Mouse (Mus musculus) activated CD4-positive, CD25-positive, alpha-beta regulatory T cell, adult 4 months (primary cell): ENCODE data around the gene Tspan12. TPM values are rescaled to one million over a fixed set of nuclear protein-coding genes. Genes with fewer than 3 reads are reported as not detected.
"Not testable (repeated sequence)": the region's sequence is repeated elsewhere in the genome, so short reads cannot be mapped to it uniquely, and the experiment has no call there.

Experiments
- ATAC-seq: one replicate; pipeline ENCODE4 v1.8.0; 2017
- polyA plus RNA-seq, 2 experiments: library from polyadenylated mRNA; unstranded; fragments of 100-300 nt; shearing (Covaris generic); gene quantifications; one replicate each; pipeline ENCODE4 v1.2.1; 2017

The Tspan12 gene
- polyA plus RNA-seq: not detected

GRCm38 (mm10) chr6:21852344-21852785 is at the start of gene Tspan12:
Gene Tspan12 (minus strand): TSS chr6:21852515.
- ATAC-seq: no peak

GRCm38 (mm10) chr6:21894451-21894850 is 42.1 kb upstream of the Tspan12 start:
- no peak for ATAC-seq

DNA sequence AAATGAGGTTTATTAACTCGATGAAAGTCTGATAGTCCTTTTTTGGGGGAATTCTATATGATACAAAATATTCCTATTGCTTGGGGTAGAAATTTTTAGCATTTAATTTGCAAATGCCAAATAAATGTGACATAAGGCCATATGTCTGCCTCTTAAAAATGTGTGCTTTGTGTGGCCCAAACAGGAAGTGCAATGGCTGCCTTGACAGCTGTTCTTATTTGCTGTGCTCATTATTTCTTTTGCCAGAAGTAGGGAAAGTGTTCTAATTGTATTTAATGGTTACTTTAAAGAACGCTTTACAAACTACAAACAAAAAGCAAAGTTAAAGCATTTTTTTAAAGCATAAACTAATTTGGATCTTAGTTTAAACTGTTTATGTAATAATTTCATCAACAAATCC is 36.8 kb upstream of the Tspan12 start:
- ATAC-seq: no peak

GRCm38 (mm10) chr6:21887971-21888370 is 35.7 kb upstream of the Tspan12 start:
- not testable (repeated sequence) for ATAC-seq

DNA sequence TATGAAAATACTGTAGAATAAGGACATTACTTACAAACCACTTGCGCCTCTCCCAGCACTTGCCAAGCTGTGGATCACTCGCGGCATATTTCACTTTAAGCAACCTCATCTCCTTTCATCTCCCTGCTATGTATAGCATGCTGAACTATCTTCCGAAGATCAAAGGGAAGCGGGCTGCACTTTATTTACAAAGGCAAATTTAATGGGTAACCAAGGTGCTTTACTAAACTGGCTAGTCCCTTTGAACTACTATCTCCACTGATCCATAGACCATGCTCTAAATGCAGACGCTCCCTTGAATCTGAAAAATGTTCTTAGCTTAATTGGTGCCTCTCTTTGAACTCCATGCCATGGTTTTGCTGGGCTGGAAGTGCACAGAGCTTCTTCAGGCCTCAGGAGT is 27.2 kb upstream of the Tspan12 start:
- ATAC-seq: no peak

DNA sequence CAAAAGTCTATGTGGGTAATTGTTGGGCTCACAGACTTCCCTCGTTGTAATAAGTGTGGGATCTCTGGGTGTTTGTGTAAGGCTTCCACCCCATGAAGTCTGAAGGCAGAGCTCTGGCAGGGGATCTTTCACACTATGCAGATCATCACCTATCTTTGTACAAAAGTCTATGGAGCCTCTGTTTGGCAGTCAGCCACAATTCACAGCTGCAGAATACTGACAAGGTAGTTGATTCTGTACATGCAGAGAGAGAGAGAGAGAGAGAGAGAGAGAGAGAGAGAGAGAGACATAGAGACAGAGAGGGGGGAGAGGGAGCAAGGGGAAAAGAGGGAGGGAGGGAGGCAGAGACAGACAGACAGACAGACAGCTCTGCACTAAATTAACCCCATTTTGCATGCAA is 15.0 kb upstream of the Tspan12 start:
- ATAC-seq: no peak

DNA sequence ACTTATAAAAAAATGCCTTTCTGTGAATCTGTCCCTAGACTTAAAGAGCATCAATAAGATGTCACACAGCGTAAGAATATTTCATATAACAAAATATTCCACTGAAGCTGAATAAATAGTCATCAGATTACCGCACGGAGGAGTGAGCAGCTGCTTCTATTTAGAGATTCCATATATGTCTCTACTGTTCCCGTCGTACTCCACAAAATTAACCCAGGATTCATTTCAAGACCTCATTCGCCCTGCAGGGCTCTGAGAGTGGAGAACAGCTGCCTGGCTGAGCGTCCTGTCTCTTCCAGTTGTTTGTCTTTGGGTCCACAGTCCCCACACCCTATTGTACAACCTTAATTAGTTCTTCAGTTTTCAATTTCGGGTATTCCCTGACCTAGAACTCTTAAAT is 11.9 kb upstream of the Tspan12 start:
- ATAC-seq: no peak

GRCm38 (mm10) chr6:21863561-21863960 is 11.2 kb upstream of the Tspan12 start:
- no peak for ATAC-seq

DNA sequence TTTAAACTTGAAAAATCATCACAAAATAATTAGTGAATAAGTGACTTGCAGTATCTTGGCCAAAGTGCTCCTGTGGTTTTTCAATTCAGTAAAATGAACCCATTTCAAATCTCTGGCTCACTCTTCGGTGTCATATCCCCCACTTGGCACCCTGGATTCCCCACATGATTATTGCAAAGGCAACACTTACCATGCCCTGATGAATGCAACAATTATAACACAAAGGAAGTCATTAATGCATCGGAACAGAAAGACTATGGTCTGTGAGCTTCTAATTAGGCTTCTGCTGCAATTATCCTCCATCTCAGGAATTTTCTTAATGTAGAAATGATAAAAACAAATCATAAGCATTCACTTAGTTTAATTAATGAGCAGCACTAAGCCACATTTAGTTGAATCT is 9.0 kb upstream of the Tspan12 start:
- ATAC-seq: no peak

DNA sequence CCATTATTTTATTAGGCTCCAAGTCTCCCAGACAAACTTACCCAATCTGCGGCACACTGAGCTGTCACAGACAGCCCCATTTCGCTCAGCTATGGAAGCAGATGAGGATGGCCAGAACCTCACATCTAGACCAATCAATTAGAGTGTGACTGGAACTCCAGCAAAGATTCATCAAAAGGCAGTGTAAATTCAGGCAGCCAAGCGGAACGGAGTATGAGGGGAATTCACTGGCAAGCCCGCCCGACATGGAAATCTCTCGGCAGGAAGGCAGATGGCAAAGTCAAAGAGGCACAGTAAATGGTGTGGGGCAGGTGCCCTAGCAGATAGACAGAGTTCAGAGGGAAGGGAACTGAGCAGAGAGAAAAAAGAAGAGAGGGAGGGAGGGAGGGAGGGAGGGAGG is 5.5 kb upstream of the Tspan12 start:
- no peak for ATAC-seq

DNA sequence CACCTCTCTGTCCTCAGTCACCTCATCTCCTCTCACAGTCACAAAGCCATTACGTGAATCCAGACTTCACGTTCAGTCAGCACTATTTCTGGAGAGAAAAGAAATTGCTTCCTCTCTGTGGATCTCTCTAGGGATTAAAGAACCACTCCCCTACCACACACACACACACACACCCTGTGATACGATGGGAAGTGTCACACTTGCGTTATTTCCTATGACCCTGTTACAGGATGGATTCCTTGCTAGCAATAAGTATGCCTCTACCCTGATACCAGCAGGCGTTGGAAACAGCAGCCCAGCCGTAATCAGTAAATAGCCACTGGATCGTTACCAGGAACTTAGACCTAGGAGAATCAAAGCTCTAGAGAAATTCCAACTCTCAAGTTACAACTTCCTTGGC is 3.6 kb upstream of the Tspan12 start:
- ATAC-seq: no peak

GRCm38 (mm10) chr6:21853342-21853741 is 1.0 kb upstream of the Tspan12 start:
- ATAC-seq: no peak

DNA sequence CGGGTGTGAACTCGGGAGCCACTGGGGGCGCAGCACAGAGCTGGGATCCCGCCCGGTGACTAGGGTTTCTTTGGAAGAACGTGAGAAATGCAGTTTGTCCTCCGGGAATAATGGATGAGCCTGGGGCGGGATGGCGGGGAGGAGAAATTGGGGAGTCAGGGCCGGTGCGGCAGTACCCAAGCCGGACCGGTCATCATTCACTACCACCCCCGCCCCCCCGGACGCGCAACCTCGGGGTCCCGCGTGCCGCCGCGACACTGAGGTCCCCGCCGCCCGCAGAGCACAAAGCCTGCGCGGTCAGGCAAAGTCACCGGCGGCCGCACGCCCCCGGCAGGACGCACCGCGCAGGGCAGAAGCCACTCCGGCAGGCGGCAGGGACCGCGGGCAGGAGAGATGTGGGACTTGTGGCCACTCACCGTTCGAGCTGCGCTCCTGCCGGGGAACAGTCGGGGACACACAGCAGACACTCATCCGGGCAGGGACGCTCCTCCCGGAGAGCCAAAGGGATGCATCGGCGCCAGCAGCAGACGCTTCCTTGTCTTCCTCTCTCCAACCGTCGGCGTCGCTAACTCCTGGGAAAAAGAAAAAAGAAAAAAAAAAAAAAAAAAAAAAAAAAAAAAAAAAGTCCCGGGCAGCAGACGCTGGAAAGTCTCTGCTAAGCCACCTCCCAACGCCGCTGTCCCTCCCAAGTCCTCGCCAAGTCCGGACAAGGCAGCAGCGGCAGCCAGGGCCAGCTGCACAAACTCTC is 545 bp downstream of the Tspan12 start:
- ATAC-seq: no peak

DNA sequence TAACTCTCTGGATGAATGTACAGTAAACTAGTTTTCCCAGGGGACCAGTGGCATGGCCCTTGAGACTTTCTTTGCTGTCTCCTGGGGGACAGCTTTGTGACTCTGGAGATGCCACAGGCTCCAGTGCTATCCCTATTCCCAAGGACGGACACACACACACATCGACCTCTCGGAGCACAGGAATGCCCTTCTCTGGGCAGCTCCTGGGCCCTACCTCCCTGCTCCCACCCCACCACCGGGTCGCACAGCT is 1.0 kb downstream of the Tspan12 start:
- ATAC-seq: no peak

DNA sequence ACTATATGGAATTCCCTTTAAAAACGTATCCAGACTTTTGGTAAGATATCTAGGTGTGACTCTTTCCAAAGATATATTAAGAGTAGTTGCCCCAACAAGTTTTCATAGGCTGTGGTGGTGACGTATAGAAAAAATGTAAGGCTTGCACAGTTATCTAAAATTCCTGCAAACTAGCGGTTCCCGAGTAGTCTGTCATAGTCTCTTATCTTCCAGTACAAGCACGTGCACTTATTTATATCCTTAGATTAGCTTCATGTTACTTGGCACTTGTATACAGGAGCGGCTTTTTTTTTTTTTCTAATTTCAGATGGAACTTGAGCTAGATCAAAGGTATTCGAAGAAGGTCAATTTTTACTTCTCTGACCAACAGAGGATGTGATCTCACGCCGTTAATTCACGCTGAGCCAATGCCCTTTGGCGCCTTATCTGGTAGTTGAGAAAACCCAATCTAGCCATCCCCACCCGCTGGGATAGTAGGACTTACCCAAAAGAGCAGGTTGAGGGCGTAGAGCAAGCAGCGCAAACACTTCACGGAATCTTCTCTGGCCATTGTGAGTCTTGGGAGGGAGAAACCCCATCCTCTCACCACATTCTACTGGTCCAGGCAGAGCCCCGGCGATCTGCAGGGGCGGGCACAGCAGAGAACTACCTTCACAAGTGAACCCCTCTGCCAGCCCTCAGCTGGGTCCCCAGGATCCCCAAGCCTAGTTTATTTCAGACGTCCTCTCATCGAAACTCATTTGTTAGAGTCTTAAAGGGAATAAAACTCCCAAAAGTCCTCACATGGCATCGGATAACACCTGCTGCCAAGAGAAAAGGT is 1.6 kb downstream of the Tspan12 start:
- no peak for ATAC-seq

DNA sequence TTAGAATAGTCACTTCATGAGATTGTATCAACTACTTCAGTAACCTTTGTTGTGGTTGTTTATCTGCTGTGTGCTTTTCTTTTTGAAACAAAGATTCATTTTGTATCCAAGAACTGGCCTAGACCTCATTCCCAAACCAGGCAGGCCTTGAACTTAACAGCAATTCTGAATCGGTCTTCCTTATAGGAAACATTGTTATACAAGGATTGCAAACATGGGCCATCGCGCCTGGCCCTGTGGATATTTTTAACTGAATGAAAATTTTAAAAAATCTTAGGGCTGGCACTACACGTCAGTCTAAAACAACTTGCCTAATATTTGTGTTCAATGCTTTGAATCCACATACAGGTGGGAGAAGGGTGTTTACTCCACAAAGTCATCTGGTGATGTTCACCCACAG is 3.5 kb downstream of the Tspan12 start:
- no peak for ATAC-seq

DNA sequence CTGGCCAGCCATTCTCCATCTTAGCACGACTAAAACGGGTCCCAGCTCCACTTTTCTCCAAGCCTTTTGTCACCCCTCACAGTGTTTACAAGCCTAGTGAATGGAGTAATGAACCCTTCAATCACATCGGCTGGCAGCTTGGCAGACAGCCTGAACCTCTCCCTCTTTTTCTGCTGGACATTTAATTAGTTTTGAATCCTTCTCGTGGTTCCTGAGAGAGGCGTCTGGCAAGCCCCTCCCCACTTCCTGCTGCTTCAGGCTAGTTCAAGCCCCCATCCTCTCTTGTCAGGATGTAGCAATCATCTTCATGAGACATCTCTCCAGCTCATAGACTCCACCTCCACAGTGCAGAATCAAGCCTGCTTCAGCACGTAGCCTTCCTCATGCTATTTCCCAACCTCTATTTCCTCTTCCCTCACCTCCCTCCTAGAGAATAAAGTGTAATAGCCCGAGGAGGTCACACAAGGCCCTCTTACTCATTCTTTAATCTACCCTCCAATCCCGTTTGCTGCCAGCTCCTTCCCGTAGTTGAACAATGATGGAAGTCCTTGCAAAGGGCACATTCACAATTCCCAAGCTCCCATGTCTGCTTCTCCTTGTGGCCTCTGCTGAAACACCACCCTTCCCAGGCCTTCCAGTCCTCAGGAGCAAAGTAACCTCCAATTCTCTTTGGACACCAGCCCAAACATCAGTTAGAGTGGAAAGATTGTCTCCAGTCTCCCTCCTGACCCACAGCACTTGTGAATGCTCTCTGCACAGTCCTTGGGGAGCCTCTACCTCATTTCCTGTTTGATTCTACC is 12.1 kb downstream of the Tspan12 start:
- no peak for ATAC-seq

- no peak for ATAC-seq
These were observed 13.0 kb downstream of the Tspan12 start for GRCm38 (mm10) chr6:21839244-21839814.

GRCm38 (mm10) chr6:21833531-21833930 is 18.8 kb downstream of the Tspan12 start:
- no peak for ATAC-seq

DNA sequence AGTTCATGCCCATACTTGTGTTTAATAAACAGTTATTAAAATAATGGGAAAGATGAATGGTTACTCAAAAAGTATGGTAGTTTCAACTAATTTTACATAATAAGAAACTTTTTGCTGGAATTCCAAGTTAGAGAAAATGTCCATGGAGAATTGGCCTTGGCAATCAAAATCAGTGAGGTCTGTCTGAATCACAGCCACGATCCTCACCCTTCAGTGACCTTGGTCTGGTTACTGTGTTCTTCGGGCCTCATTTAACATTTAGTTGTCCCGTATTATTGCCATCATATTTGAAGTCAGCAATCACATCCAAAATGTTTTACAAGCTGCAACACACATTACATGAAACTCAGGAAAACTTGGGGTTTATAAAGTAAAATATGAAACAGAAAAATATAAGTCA is 20.4 kb downstream of the Tspan12 start:
- no peak for ATAC-seq

- ATAC-seq: no peak
These were observed 21.4 kb downstream of the Tspan12 start for GRCm38 (mm10) chr6:21830931-21831330.

DNA sequence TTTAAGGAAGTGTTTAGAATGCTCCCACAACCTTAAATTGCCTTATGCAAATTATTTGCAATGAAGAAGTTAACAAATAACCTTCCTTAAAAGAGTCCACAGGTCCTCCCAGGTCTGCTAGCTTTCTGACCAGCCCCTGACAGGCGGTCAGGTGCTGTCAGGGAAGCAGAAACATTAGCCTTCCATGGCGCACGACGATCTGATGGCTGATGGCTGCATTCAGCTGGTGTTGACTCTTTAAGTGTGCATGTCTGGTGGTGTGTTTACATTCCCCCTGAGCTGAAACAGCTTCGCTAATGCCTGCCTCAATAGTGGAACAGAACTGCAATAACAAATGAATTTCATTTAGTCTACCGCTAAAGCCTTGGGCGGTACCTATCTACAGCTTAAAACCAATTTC is 22.4 kb downstream of the Tspan12 start:
- no peak for ATAC-seq

DNA sequence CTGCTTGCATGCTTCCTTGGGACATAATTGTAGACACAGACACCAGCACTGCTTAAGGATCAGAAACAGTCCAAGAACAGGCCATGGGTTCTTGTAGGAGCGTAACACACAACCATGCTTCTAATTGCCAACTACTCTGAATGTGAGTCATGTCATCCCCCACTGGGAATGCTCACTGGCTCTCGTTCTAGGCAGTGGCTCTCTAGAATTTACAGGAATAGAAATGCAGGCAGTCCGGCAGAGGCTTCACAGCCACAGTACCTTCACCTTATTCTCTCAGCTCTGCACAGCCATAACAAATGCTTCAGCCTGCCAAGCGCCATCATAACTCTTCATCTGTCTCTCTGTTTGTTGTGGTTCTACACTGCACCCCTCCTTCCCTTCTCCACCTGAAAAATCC is 23.9 kb downstream of the Tspan12 start:
- ATAC-seq: no peak
